Comparison of ENCODE assay signal across 8 mouse cellular contexts in the genomic region with DNA sequence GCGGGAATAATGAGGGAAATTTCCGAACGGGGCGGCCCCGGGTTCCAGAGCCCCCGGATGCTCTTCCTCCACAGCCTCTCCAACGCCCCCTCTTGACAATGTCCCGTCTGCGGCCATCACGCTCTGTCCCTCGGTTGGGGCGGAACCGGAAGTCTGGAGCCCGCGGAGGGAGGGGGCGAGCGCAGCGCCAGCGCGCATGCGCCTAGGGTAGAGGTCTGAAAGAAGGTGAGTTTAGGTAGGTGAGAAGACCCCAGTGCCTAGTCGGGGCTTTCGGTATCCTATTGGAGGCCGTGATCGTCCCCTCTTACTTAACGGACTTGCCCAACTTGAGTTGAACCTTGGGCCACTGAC. TPM values are rescaled to one million over a fixed set of nuclear protein-coding genes. Genes with fewer than 3 reads are reported as not detected.
DNase-seq lines count a peak whose midpoint lies in the region; ATAC-seq lines count a peak whose summit lies in the region.

A gene (minus strand): TSS at position 155 of the 351 bp plus-strand sequence.

- peak within 1 kb of the TSS; percentile 72 for H3K27ac ChIP-seq in hindbrain, embryonic 11.5 days (ENCODE audit: low read depth, low read length)

- under 1% methylated on average over 26 of the region's 26 CpGs for WGBS in hindbrain, embryonic 11.5 days

- no peaks in the 10 kb centered on the region for H3K36me3 ChIP-seq in hindbrain, embryonic 11.5 days (ENCODE audit: control insufficient read depth, insufficient read depth, low read length)

- peak; percentile 86 for ATAC-seq in frontal cortex, adult (ENCODE audit: low TSS enrichment)
- peak; percentile 86 for ATAC-seq in hindbrain, embryonic 11.5 days (ENCODE audit: low FRiP score)

- peak within 1 kb of the TSS; percentile 51 for H3K4me3 ChIP-seq in hindbrain, embryonic 11.5 days (ENCODE audit: low read depth, low read length)

- DNase-seq in MEL-GATA-1-ER (ENCODE audit: extremely low read depth, low read depth) = peak; percentile 69
- peak; percentile 86 for DNase-seq in cerebellum, adult 8-10 months
- peak; percentile 96 for DNase-seq in hindbrain, embryonic 11.5 days (ENCODE audit: low spot score)
- peak; percentile 83 to 89 for DNase-seq in layer of hippocampus, postnatal 14 days (ENCODE audit: low spot score in 2 of 2)
- DNase-seq in lung, postnatal 10 days = peak; percentile 94
- DNase-seq in ovary, postnatal 36 days (ENCODE audit: low spot score) = peak; percentile 90
- DNase-seq in thymus, postnatal 36 days = peak; percentile 93

- peak within 1 kb of the TSS; percentile 61 for H3K9ac ChIP-seq in hindbrain, embryonic 11.5 days (ENCODE audit: low read depth, low read length)

- no peaks in the 10 kb centered on the region for H3K4me1 ChIP-seq in hindbrain, embryonic 11.5 days (replicated peaks; ENCODE audit: control insufficient read depth, insufficient read depth, low read length)

- H3K9me3 ChIP-seq in hindbrain, embryonic 11.5 days (ENCODE audit: control insufficient read depth, low read length) = no peaks in the 10 kb centered on the region

- H3K27me3 ChIP-seq in hindbrain, embryonic 11.5 days (ENCODE audit: control insufficient read depth, insufficient read depth, low read length) = no peaks in the 10 kb centered on the region

- peak within 1 kb of the TSS; percentile 63 for H3K4me2 ChIP-seq in hindbrain, embryonic 11.5 days (replicated peaks; ENCODE audit: low read depth, low read length)

RNA-seq across cellular contexts. Expression of the gene that starts here (rescaled TPM):
- 17.1 and 18.1 TPM in 2 replicates for polyA plus RNA-seq in hindbrain, embryonic 11.5 days (2014; fragmentation: Nextera tagmentation; extraction: Ambion mirVana)
- 1 to 10 TPM; 4.3 to 5.0 TPM for total RNA-seq in layer of hippocampus, postnatal 14 days (2021)

Comparison
In these comparisons a context has a peak if more than half of its experiments do, and no peak if none do; other contexts are left out.
1. Peak in every context shown above with its lines: DNase-seq, ATAC-seq, H3K4me3 ChIP-seq and H3K27ac ChIP-seq.